Mouse (Mus musculus) CH12.LX (cell line): ENCODE measurements around the gene H2-Eb2. TPM values are rescaled to one million over a fixed set of nuclear protein-coding genes. Genes with fewer than 3 reads are reported as not detected.

Experiments
- DNase-seq: peaks from one replicate; pipeline ENCODE4 v3.0.0-alpha.2; 2013; ENCODE audit errors: extremely low read depth
- H3K27ac ChIP-seq: 2 replicates; pipeline ENCODE4 v1.5.1; 2012; ENCODE audit warnings: low read depth, mild to moderate bottlenecking, control low read depth, moderate library complexity; ENCODE audit not compliant: insufficient read depth
- H3K27me3 ChIP-seq: replicated peaks from 2 replicates; pipeline ENCODE3; 2012; ENCODE audit warnings: inconsistent platforms
- H3K36me3 ChIP-seq, 2 experiments: replicated peaks in 1 of 2; 2 replicates each; pipeline versions ENCODE3 to v1.6.1; 2012; ENCODE audit warnings: inconsistent platforms in 1 of 2, low read length in 1 of 2, mild to moderate bottlenecking in 1 of 2, mixed read lengths in 1 of 2, moderate library complexity in 1 of 2; ENCODE audit not compliant: control insufficient read depth in 1 of 2, insufficient read depth in 1 of 2
- H3K4me1 ChIP-seq, 2 experiments: 2 replicates each; pipeline ENCODE4 v1.6.1; 2012; ENCODE audit warnings: inconsistent platforms in 1 of 2, moderate library complexity in 1 of 2; ENCODE audit not compliant: insufficient read depth in 2 of 2, control insufficient read depth in 1 of 2
- H3K4me2 ChIP-seq: 2 replicates; pipeline ENCODE4 v1.6.1; 2012; ENCODE audit warnings: low read depth, mild to moderate bottlenecking, control low read depth; ENCODE audit not compliant: poor library complexity, insufficient read depth, severe bottlenecking
- H3K4me3 ChIP-seq, 3 experiments: fragments of 150-350 bp in 1 of 3; sonication (generic) in 1 of 3; replicated peaks in 1 of 3; 2 replicates each; pipeline versions ENCODE3 to v1.5.1; 2011 to 2012; ENCODE audit warnings: low read depth in 2 of 3, low read length in 2 of 3, mild to moderate bottlenecking in 2 of 3, moderate library complexity in 2 of 3, control low read depth in 1 of 3, improper control_type of control experiment in 1 of 3, inconsistent platforms in 1 of 3, mixed read lengths in 1 of 3; ENCODE audit not compliant: poor library complexity in 1 of 3
- H3K79me2 ChIP-seq: replicated peaks from 2 replicates; pipeline ENCODE4 v1.6.1; 2012; ENCODE audit warnings: mild to moderate bottlenecking, moderate library complexity; ENCODE audit not compliant: control insufficient read depth, poor library complexity, insufficient read depth, severe bottlenecking; ENCODE audit errors: extremely low read depth
- H3K9ac ChIP-seq: 2 replicates; pipeline ENCODE4 v1.6.1; 2012; ENCODE audit warnings: low read depth, mild to moderate bottlenecking, control low read depth, moderate library complexity; ENCODE audit not compliant: insufficient read depth
- H3K9me3 ChIP-seq: replicated peaks from 2 replicates; pipeline ENCODE3; 2012; ENCODE audit warnings: low read length, inconsistent platforms, mixed read lengths
- BHLHE40 ChIP-seq: IDR thresholded peaks from 2 replicates; pipeline ENCODE4 v1.6.1; 2011; ENCODE audit warnings: mild to moderate bottlenecking, low read depth, low read length, improper control_type of control experiment
- CHD1 ChIP-seq: IDR thresholded peaks from 2 replicates; pipeline ENCODE4 v1.6.1; 2012; ENCODE audit warnings: low read depth, low read length, improper control_type of control experiment, inconsistent platforms
- CHD2 ChIP-seq: IDR thresholded peaks from 2 replicates; pipeline ENCODE4 v1.6.1; 2011; ENCODE audit warnings: low read length, improper control_type of control experiment
- ELF1 ChIP-seq: IDR thresholded peaks from 2 replicates; pipeline ENCODE4 v1.6.1; 2014; ENCODE audit warnings: low read depth, mild to moderate bottlenecking, inconsistent platforms, low read length, improper control_type of control experiment
- EP300 ChIP-seq: IDR thresholded peaks from 2 replicates; pipeline ENCODE4 v1.6.1; 2011; ENCODE audit warnings: low read length, improper control_type of control experiment
- ETS1 ChIP-seq: conservative IDR thresholded peaks from 2 replicates; pipeline ENCODE4 v1.6.1; 2012; ENCODE audit warnings: low read depth, mild to moderate bottlenecking, inconsistent platforms, low read length, improper control_type of control experiment, moderate library complexity
- HCFC1 ChIP-seq: IDR thresholded peaks from 2 replicates; pipeline ENCODE4 v1.6.1; 2012; ENCODE audit warnings: low read depth, mild to moderate bottlenecking, inconsistent platforms, low read length, improper control_type of control experiment
- IRF4 ChIP-seq: IDR thresholded peaks from 2 replicates; pipeline ENCODE4 v1.6.1; 2014; ENCODE audit warnings: low read depth, mild to moderate bottlenecking, inconsistent platforms, low read length, improper control_type of control experiment
- JUN ChIP-seq: IDR thresholded peaks from 2 replicates; pipeline ENCODE4 v1.6.1; 2011; ENCODE audit warnings: low read depth, mild to moderate bottlenecking, low read length, improper control_type of control experiment, moderate library complexity; ENCODE audit not compliant: insufficient read depth
- JUND ChIP-seq: conservative IDR thresholded peaks from 2 replicates; pipeline ENCODE4 v1.6.1; 2011; ENCODE audit warnings: low read depth, low read length, improper control_type of control experiment
- KAT2A ChIP-seq: IDR thresholded peaks from 2 replicates; pipeline ENCODE4 v1.6.1; 2012; ENCODE audit warnings: low read length, improper control_type of control experiment, inconsistent platforms; ENCODE audit not compliant: insufficient replicate concordance
- MAFK ChIP-seq: IDR thresholded peaks from 2 replicates; pipeline ENCODE4 v1.6.1; 2011; ENCODE audit warnings: low read length, improper control_type of control experiment; ENCODE audit not compliant: insufficient replicate concordance
- MAX ChIP-seq: IDR thresholded peaks from 2 replicates; pipeline ENCODE4 v1.6.1; 2011; ENCODE audit warnings: low read length, improper control_type of control experiment
- MEF2A ChIP-seq: IDR thresholded peaks from 2 replicates; pipeline ENCODE4 v1.6.1; 2014; ENCODE audit warnings: low read depth, mild to moderate bottlenecking, inconsistent platforms, low read length, improper control_type of control experiment, borderline replicate concordance
- NELFE ChIP-seq: IDR thresholded peaks from 2 replicates; pipeline ENCODE4 v1.6.1; 2011; ENCODE audit warnings: low read depth, low read length, improper control_type of control experiment
- POLR2A ChIP-seq: IDR thresholded peaks from 2 replicates; pipeline ENCODE4 v1.6.1; 2011; ENCODE audit warnings: low read depth, mild to moderate bottlenecking, improper control_type of control experiment, low read length
- POLR2AphosphoS2 ChIP-seq: IDR thresholded peaks from 2 replicates; pipeline ENCODE4 v1.6.1; 2011; ENCODE audit warnings: low read depth, low read length, improper control_type of control experiment
- RCOR1 ChIP-seq: conservative IDR thresholded peaks from 2 replicates; pipeline ENCODE4 v1.6.1; 2012; ENCODE audit warnings: low read depth, mild to moderate bottlenecking, inconsistent platforms, low read length, improper control_type of control experiment
- SIN3A ChIP-seq: IDR thresholded peaks from 2 replicates; pipeline ENCODE4 v1.6.1; 2012; ENCODE audit warnings: low read length, improper control_type of control experiment, inconsistent platforms
- TBP ChIP-seq: conservative IDR thresholded peaks from 2 replicates; pipeline ENCODE4 v1.6.1; 2011; ENCODE audit warnings: low read depth, low read length, improper control_type of control experiment
- TCF12 ChIP-seq: IDR thresholded peaks from 2 replicates; pipeline ENCODE4 v1.6.1; 2014; ENCODE audit warnings: low read depth, mild to moderate bottlenecking, inconsistent platforms, low read length, improper control_type of control experiment
- UBTF ChIP-seq: IDR thresholded peaks from 2 replicates; pipeline ENCODE4 v1.6.1; 2012; ENCODE audit warnings: low read depth, mild to moderate bottlenecking, inconsistent platforms, low read length, improper control_type of control experiment, moderate library complexity
- USF1 ChIP-seq: IDR thresholded peaks from 2 replicates; pipeline ENCODE4 v1.6.1; 2014; ENCODE audit warnings: low read depth, mild to moderate bottlenecking, inconsistent platforms, low read length, improper control_type of control experiment
- ZKSCAN1 ChIP-seq: IDR thresholded peaks from 2 replicates; pipeline ENCODE4 v1.6.1; 2012; ENCODE audit warnings: low read depth, inconsistent platforms, low read length, improper control_type of control experiment, borderline replicate concordance
- ZMIZ1 ChIP-seq: IDR thresholded peaks from 2 replicates; pipeline ENCODE4 v1.6.1; 2012; ENCODE audit warnings: low read depth, mild to moderate bottlenecking, inconsistent platforms, low read length, improper control_type of control experiment
- ZNF384 ChIP-seq: IDR thresholded peaks from 2 replicates; pipeline ENCODE4 v1.6.1; 2012; ENCODE audit warnings: low read depth, low read length, improper control_type of control experiment, inconsistent platforms
- dilution Hi-C: fragments of 300-500 bp; cut with MboI; formaldehyde crosslinking; loops from 2 replicates; pipeline ENCODE4 v1.14.3; 2020; ENCODE audit warnings: low sequenced_read_pairs; ENCODE audit not compliant: extremely low pct_unique_long_range_greater_than_20kb, extremely low pct_ligation_motif_present
- in situ Hi-C: fragments of 300-500 bp; cut with MboI; formaldehyde crosslinking; loops from 3 replicates; pipeline ENCODE4 v1.14.3; 2019; ENCODE audit warnings: low sequenced_read_pairs, low pct_ligation_motif_present, low pct_unique_long_range_greater_than_20kb, mixed read lengths
- polyA plus RNA-seq: library from polyadenylated mRNA; unstranded; fragments of >175 nt; gene quantifications from 2 replicates; pipeline ENCODE4 v1.2.1, GENCODE M21; 2012; ENCODE audit warnings: low read depth; ENCODE audit not compliant: insufficient read length
- total RNA-seq, 2 experiments: library from RNA; depleted of rRNA; stranded (reverse); fragments of 300-350 nt in 1 of 2; fragments of >200 nt in 1 of 2; gene quantifications; 2 replicates each; pipeline ENCODE4 v1.2.3; 2012 to 2014

The H2-Eb2 gene
- total and polyA plus RNA-seq, 3 experiments, result 5.8 to 11.4 (median 10.9) TPM

DNA sequence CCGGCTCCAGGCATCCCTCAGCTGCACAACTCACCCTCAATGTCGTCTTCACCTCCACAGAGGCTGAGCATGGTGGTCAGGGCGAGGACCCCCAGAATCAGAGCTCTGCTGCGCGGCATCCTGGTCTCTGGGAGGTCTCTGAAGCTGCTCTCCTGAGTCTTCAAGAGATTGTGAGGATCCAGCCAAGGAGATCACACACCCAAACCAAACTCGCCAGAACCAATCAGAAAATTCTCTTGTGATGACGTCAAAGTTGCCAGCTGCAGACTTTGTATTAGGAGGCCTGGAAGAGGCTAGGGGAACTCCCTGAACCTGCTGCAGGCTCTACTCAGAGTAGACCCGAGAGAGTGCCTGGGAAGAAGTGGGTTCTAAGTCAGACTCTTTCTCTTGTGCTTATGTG is 37.8 kb upstream of the H2-Eb2 start, which contains the start of gene H2-Aa:
TSS of gene H2-Aa (minus strand) at position 176 of the 400 bp plus-strand sequence.
- H3K27ac ChIP-seq, result peak within 1 kb of the TSS; percentile 69
- DNase-seq, result peak; percentile 100
- dilution Hi-C loops, result no loop called here
- peak; percentile 71; the same call in 1 of the 2 replicates for TF ChIP-seq POLR2AphosphoS2
- TF ChIP-seq TCF12, result peak; percentile 81; the same call in 1 of the 2 replicates
- peak; percentile 86 for TF ChIP-seq NELFE
- peak; percentile 74 for TF ChIP-seq ETS1
- TF ChIP-seq MAFK, result no peak
- peak; percentile 27; the same call in 1 of the 2 replicates for TF ChIP-seq EP300
- peak; percentile 69; the same call in 1 of the 2 replicates for TF ChIP-seq ZMIZ1
- TF ChIP-seq RCOR1, result no peak
- no peak for TF ChIP-seq ELF1
- TF ChIP-seq UBTF, result peak; percentile 38; the same call in 1 of the 2 replicates
- peak; percentile 74 for TF ChIP-seq JUND
- no peak; the same call in 1 of the 2 replicates for TF ChIP-seq MAX
- peak; percentile 34; the same call in 1 of the 2 replicates for TF ChIP-seq IRF4
- TF ChIP-seq USF1, result no peak
- no peak; the same call in 1 of the 2 replicates for TF ChIP-seq ZKSCAN1
- TF ChIP-seq BHLHE40, result peak; percentile 32; the same call in 1 of the 2 replicates
- peak; percentile 88 for TF ChIP-seq TBP
- TF ChIP-seq CHD1, result no peak
- no peak for TF ChIP-seq ZNF384
- TF ChIP-seq MEF2A, result peak; percentile 52; the same call in 1 of the 2 replicates
- TF ChIP-seq SIN3A, result peak; percentile 74
- TF ChIP-seq HCFC1, result peak; percentile 49
- TF ChIP-seq JUN, result peak; percentile 56; the same call in 1 of the 2 replicates
- TF ChIP-seq CHD2, result peak; percentile 99
- peak; percentile 85 for TF ChIP-seq POLR2A
- no peak for TF ChIP-seq KAT2A
- TF ChIP-seq, all 38 proteins: peak for 17
- H3K9me3 ChIP-seq, result peaks cover 6% of the 10 kb centered on the region
- H3K9ac ChIP-seq, result peak within 1 kb of the TSS; percentile 94
- H3K36me3 ChIP-seq, result peaks cover 14 to 36% of the 10 kb centered on the region in 2 experiments
- peak within 1 kb of the TSS; percentile 85 for H3K4me2 ChIP-seq
- peaks cover 7 to 32% of the 10 kb centered on the region in 2 experiments; a peak in 3 of 4 replicates for H3K4me1 ChIP-seq
- peaks cover 4% of the 10 kb centered on the region; the same call in 1 of the 2 replicates for H3K79me2 ChIP-seq
- peak within 1 kb of the TSS; percentile 63 to 72 (median 69) for H3K4me3 ChIP-seq
- no peaks in the 10 kb centered on the region for H3K27me3 ChIP-seq
- in situ Hi-C loops, result no loop called here
